Mouse (Mus musculus): ENCODE data around the gene Gstt3.

- TF ChIP-seq POLR2A (IDR thresholded peaks at IDR 0.05; ENCODE audit: borderline replicate concordance, control insufficient read depth, low read depth, low read length), result no peak
- TF ChIP-seq CTCF (IDR thresholded peaks at IDR 0.05; ENCODE audit: control insufficient read depth, insufficient read depth, low read length), result no peak
These were observed 6.6 kb downstream of the Gstt3 start for GRCm38 (mm10) chr10:75774587-75774986.

Measured in bone marrow, adult 2 months (tissue).